Mouse (Mus musculus) subcutaneous adipose tissue, adult 2 months (tissue): ENCODE data around the gene Myct1. TPM values are rescaled to one million over a fixed set of nuclear protein-coding genes. Genes with fewer than 3 reads are reported as not detected.

Experiments
- polyA plus RNA-seq: library from polyadenylated mRNA; depleted of rRNA; stranded (reverse); fragments of >200 nt; gene quantifications from 2 replicates; pipeline ENCODE4 v1.2.3, GENCODE M21; 2012; ENCODE audit warnings: low replicate concordance; rRNA removed

Myct1 gene
- polyA plus RNA-seq, result 6.4 and 10.1 TPM in 2 replicates

DNA sequence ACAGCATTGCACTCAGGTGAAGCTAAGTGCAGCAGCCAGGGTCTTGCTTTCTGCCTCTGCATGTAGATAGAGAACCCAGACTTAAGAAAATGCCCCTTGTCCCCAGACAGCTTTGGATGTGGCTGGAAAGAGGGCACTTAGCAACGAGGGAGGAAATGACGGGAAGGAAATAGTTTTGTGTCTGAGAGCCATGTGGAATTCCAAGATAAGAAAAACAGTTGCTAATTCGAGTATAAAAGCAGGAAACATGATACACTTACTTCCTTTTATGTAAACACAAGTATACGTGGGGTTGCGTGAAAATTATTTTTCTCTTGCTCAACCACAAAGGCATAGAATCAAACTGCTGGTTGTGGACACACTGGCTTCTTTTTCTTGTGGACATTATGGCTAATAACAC, at the start of gene Myct1:
Gene Myct1, plus strand, starts transcription at position 312 of the 400 bp plus-strand sequence.

DNA sequence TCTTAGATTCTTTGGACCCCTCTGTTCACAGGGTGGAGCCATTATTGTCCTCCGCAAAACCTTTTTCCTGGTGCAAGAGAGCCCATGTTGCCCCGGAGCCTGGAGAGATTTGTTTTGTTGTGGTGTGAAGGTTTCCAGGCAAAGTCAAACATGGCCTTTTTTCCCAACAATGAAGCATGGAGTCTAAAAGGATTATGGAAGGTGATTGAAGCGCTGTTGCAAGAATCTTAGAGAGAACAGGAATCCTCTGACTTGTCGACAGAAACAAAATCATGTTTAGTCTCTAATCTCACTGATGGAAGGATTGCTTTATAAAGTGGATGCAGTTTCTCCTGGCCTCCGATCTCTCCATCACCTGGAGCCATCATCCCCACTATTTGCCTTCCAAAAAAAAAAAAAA, 42.2 kb upstream of the Myct1 start, which contains the start of gene Syne1:
Gene Syne1, minus strand, starts transcription at position 101 of the 400 bp plus-strand sequence.

GRCm38 (mm10) chr10:5639112-5639511, 45.5 kb downstream of the Myct1 start, which contains the start of gene Vip:
TSS of gene Vip (plus strand) at chr10:5639218.

Other genes with a start within 250 kb of the Myct1 start
- 22.0 and 37.9 TPM in 2 replicates for gene Syne1, start 42.3 kb upstream of the Myct1 start, polyA plus RNA-seq
- gene Vip, start 45.4 kb downstream of the Myct1 start, polyA plus RNA-seq, result 0.13 TPM in 1 of 2 replicates, not detected in the other
- gene Fbxo5, start 211.8 kb downstream of the Myct1 start, polyA plus RNA-seq, result 0.70 and 2.6 TPM in 2 replicates
- gene Mtrf1l, start 230.1 kb downstream of the Myct1 start, polyA plus RNA-seq, result 0.99 and 3.4 TPM in 2 replicates